Comparison of ENCODE assay signal across 15 mouse cellular contexts in the genomic region with DNA sequence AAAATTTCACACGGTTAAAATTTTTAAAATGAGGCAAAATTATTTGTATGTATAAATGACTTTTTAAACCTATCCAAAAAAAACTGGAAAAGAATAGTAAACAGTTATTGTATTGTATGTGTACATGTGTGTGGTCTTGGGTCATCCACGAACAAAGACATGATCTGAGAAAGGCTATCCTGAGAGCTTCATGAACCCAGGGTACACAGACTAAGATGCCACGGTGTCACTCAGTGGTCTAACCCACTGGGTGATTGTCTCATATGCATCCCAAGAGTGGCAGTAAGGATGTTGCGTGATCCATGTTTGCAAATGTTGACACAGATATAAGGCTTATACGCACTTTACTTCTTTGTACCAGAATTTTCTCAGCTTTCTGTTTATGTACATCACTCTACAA.
"Had no signal": no experiment of that assay in that cellular context is flagged by ENCODE, and none has a peak within 500 bp of the region (broad histone marks: within the 10 kb centered on the region; RNA-seq: fewer than 3 reads in every experiment).

No protein-coding gene starts in this region.

- H3K4me3 ChIP-seq: neural tube, embryonic 15.5 days; stomach, embryonic 15.5 days had no signal

- H3K27ac ChIP-seq: neural tube, embryonic 15.5 days; stomach, embryonic 15.5 days; stomach, postnatal 0 days had no signal

- DNase-seq: retina, postnatal 1 day; right cerebral cortex, adult 18-20 months; right cerebral cortex, postnatal 14 days; right cerebral cortex, postnatal 25 days; right cerebral cortex, postnatal 4 days; spleen, adult 18-20 months; thymus, adult 18-20 months; thymus, adult 2 months; thymus, postnatal 14 days; thymus, postnatal 25 days; thymus, postnatal 36 days; thymus, postnatal 4 days had no signal

- H3K36me3 ChIP-seq: neural tube, embryonic 15.5 days; stomach, embryonic 15.5 days had no signal

- H3K27me3 ChIP-seq: neural tube, embryonic 15.5 days; stomach, embryonic 15.5 days had no signal

- H3K9ac ChIP-seq: neural tube, embryonic 15.5 days; stomach, embryonic 15.5 days had no signal

- H3K9me3 ChIP-seq: neural tube, embryonic 15.5 days; stomach, embryonic 15.5 days had no signal

- H3K4me1 ChIP-seq: neural tube, embryonic 15.5 days; stomach, embryonic 15.5 days had no signal

- H3K4me2 ChIP-seq: neural tube, embryonic 15.5 days; stomach, embryonic 15.5 days had no signal
